Mouse (Mus musculus): ENCODE data around the gene Slc44a2.

Gene Slc44a2

GRCm38 (mm10) chr9:21320619-21321512, at the start of gene Slc44a2:
Gene Slc44a2 (plus strand): TSS chr9:21320698.
- ChIA-PET CTCF (interaction anchor here (0.5 to 1.9 kb wide), 12 partner anchors 8 to 313 kb away, joined by 3 to 13 read pairs (median 4); partner anchors contain the start of gene Cdkn2d (in 1 of the 4)), POLR2A (interaction anchor here in 3 of 4 experiments (0.5 to 3.2 kb wide), 28 partner anchors 9 to 443 kb away, joined by 3 to 13 read pairs (median 4); partner anchors contain the start of genes Cdkn2d (in 3 of the 3), Ap1m2 (in 1 of the 3), Atg4d (in 1 of the 3) and Gm38431 (in 1 of the 3))

GRCm38 (mm10) chr9:21272391-21272790, 48.1 kb upstream of the Slc44a2 start:
- POLR2A ChIA-PET, result interaction anchor here (0.5 to 4.0 kb wide), 23 partner anchors 8 to 239 kb away, joined by 3 to 39 read pairs (median 4); partner anchors contain the start of genes Cdkn2d (in 2 of the 4), Kri1 (in 2 of the 4), Atg4d (in 1 of the 4) and Gm38431 (in 1 of the 4)

GRCm38 (mm10) chr9:21273094-21273493, 47.4 kb upstream of the Slc44a2 start:
- ChIA-PET CTCF (interaction anchor here (0.5 to 1.4 kb wide), 5 partner anchors 8 to 86 kb away, joined by 4 to 8 read pairs (median 4); partner anchors contain the start of gene Atg4d (in 1 of the 4)), POLR2A (interaction anchor here in 3 of 4 experiments (0.7 to 5.4 kb wide), 23 partner anchors 8 to 236 kb away, joined by 3 to 39 read pairs (median 4); partner anchors contain the start of genes Cdkn2d (in 3 of the 3), Atg4d (in 2 of the 3), Kri1 (in 2 of the 3) and Gm38431 (in 1 of the 3))

More at GRCm38 (mm10) chr9:21272391-21272790, 48.1 kb upstream of the Slc44a2 start:
- CTCF ChIA-PET, result interaction anchor here (0.6 to 1.4 kb wide), 6 partner anchors 8 to 85 kb away, joined by 3 to 5 read pairs (median 4); partner anchors contain the start of gene Atg4d (in 1 of the 4)

- CTCF ChIA-PET, result interaction anchor here (0.5 to 1.4 kb wide), 4 partner anchors 9 to 85 kb away, joined by 4 to 8 read pairs (median 4); partner anchors contain the start of gene Atg4d (in 1 of the 4)
- POLR2A ChIA-PET, result interaction anchor here in 3 of 4 experiments (0.9 to 5.4 kb wide), 22 partner anchors 8 to 235 kb away, joined by 3 to 39 read pairs (median 4); partner anchors contain the start of genes Cdkn2d (in 3 of the 3), Atg4d (in 2 of the 3), Kri1 (in 2 of the 3) and S1pr5 (in 1 of the 3)
Measured at GRCm38 (mm10) chr9:21273520-21274228, 46.8 kb upstream of the Slc44a2 start.

- ChIA-PET POLR2A (interaction anchor here (0.9 to 5.4 kb wide), 18 partner anchors 8 to 120 kb away, joined by 3 to 39 read pairs (median 7); partner anchors contain the start of genes Cdkn2d (in 4 of the 4), Atg4d (in 2 of the 4) and Kri1 (in 1 of the 4)), CTCF (interaction anchor here in 1 of 4 experiments (1.4 kb wide), 1 partner anchor 33 kb away, joined by 4 read pairs; no protein-coding TSS in a partner anchor)
Measured at GRCm38 (mm10) chr9:21274336-21274735, 46.2 kb upstream of the Slc44a2 start.

GRCm38 (mm10) chr9:21275013-21275710, 45.3 kb upstream of the Slc44a2 start:
- POLR2A ChIA-PET, result interaction anchor here (0.5 to 5.4 kb wide), 17 partner anchors 8 to 235 kb away, joined by 3 to 39 read pairs (median 7); partner anchors contain the start of genes Atg4d (in 4 of the 4), Cdkn2d (in 3 of the 4), Kri1 (in 1 of the 4) and Tmed1 (in 1 of the 4)
- CTCF ChIA-PET, result interaction anchor here in 2 of 4 experiments (0.9 to 1.4 kb wide), 2 partner anchors 10 to 34 kb away, joined by 4 to 6 read pairs; no protein-coding TSS in a partner anchor

GRCm38 (mm10) chr9:21275727-21276126, 44.8 kb upstream of the Slc44a2 start:
- ChIA-PET POLR2A (interaction anchor here (0.5 to 5.4 kb wide), 17 partner anchors 9 to 234 kb away, joined by 3 to 36 read pairs (median 6); partner anchors contain the start of genes Atg4d (in 4 of the 4), Cdkn2d (in 3 of the 4), Kri1 (in 1 of the 4) and Tmed1 (in 1 of the 4)), CTCF (interaction anchor here in 1 of 4 experiments (0.9 kb wide), 1 partner anchor 9 kb away, joined by 6 read pairs; no protein-coding TSS in a partner anchor)

GRCm38 (mm10) chr9:21276307-21276706, 44.2 kb upstream of the Slc44a2 start:
- POLR2A ChIA-PET, result interaction anchor here in 3 of 4 experiments (0.6 to 5.4 kb wide), 12 partner anchors 9 to 125 kb away, joined by 3 to 36 read pairs (median 7); partner anchors contain the start of genes Atg4d (in 3 of the 3), Cdkn2d (in 2 of the 3) and Kri1 (in 1 of the 3)
- CTCF ChIA-PET, result interaction anchor here in 1 of 4 experiments (0.9 to 1.5 kb wide), 3 partner anchors 9 to 35 kb away, joined by 3 to 6 read pairs (median 4); partner anchors contain the start of gene Atg4d

GRCm38 (mm10) chr9:21277776-21278175, 42.7 kb upstream of the Slc44a2 start:
- ChIA-PET POLR2A (interaction anchor here in 3 of 4 experiments (0.6 to 5.4 kb wide), 10 partner anchors 7 to 179 kb away, joined by 3 to 36 read pairs (median 9); partner anchors contain the start of genes Atg4d (in 3 of the 3), Cdkn2d (in 2 of the 3) and Kri1 (in 1 of the 3)), CTCF (interaction anchor here in 2 of 4 experiments (0.8 to 1.5 kb wide), 3 partner anchors 13 to 49 kb away, joined by 3 to 4 read pairs (median 4); partner anchors contain the start of gene Atg4d (in 1 of the 2))

- POLR2A ChIA-PET, result interaction anchor here in 2 of 4 experiments (0.6 to 6.0 kb wide), 9 partner anchors 7 to 528 kb away, joined by 3 to 39 read pairs (median 4); partner anchors contain the start of gene Atg4d (in 1 of the 2)
- CTCF ChIA-PET, result interaction anchor here (0.6 to 1.5 kb wide), 9 partner anchors 28 to 1241 kb away, joined by 3 to 12 read pairs (median 4); partner anchors contain the start of gene Slc44a2 (in 1 of the 4)
Measured at GRCm38 (mm10) chr9:21283591-21283990, 36.9 kb upstream of the Slc44a2 start.

- POLR2A ChIA-PET, result interaction anchor here in 1 of 4 experiments (1.0 to 6.0 kb wide), 7 partner anchors 8 to 165 kb away, joined by 3 to 39 read pairs (median 4); partner anchors contain the start of gene Atg4d
- CTCF ChIA-PET, result interaction anchor here (0.6 to 1.5 kb wide), 6 partner anchors 27 to 1242 kb away, joined by 3 to 7 read pairs (median 3); no protein-coding TSS in a partner anchor
Measured at GRCm38 (mm10) chr9:21283994-21284393, 36.5 kb upstream of the Slc44a2 start.

- POLR2A ChIA-PET, result interaction anchor here in 3 of 4 experiments (0.8 to 6.0 kb wide), 30 partner anchors 10 to 259 kb away, joined by 3 to 39 read pairs (median 4); partner anchors contain the start of genes Keap1 (in 2 of the 3), Atg4d (in 1 of the 3), Gm38431 (in 1 of the 3) and Raver1 (in 1 of the 3)
- CTCF ChIA-PET, result interaction anchor here in 2 of 4 experiments (0.6 to 1.6 kb wide), 3 partner anchors 71 kb away, joined by 5 to 9 read pairs (median 8); no protein-coding TSS in a partner anchor
Measured at GRCm38 (mm10) chr9:21286753-21287152, 33.7 kb upstream of the Slc44a2 start.

GRCm38 (mm10) chr9:21287571-21288402, 32.7 kb upstream of the Slc44a2 start, which contains the start of gene Kri1:
Gene Kri1 (minus strand): TSS chr9:21287969.
- POLR2A ChIA-PET, result interaction anchor here in 3 of 4 experiments (0.5 to 2.7 kb wide), 47 partner anchors 9 to 258 kb away, joined by 3 to 12 read pairs (median 3); partner anchors contain the start of genes Keap1 (in 2 of the 3), Atg4d (in 1 of the 3), Gm38431 (in 1 of the 3) and Raver1 (in 1 of the 3)
- CTCF ChIA-PET, result interaction anchor here in 1 of 4 experiments (0.7 to 1.6 kb wide), 3 partner anchors 25 to 70 kb away, joined by 3 to 8 read pairs (median 4); no protein-coding TSS in a partner anchor
